Mouse (Mus musculus): ENCODE measurements around the gene Odaph. TPM values are rescaled to one million over a fixed set of nuclear protein-coding genes. Genes with fewer than 3 reads are reported as not detected.
"Not testable (repeated sequence)": the region's sequence is repeated elsewhere in the genome, so short reads cannot be mapped to it uniquely, and the experiment has no call there.

The Odaph gene
- polyA plus RNA-seq (2016; fragmentation: Nextera tagmentation; extraction: Ambion mirVana) = not detected in 2 replicates

GRCm38 (mm10) chr5:91987236-91987635 lies at the start of gene Odaph:
Odaph (plus strand) TSS chr5:91987475.
- Histone ChIP-seq H3K27me3 (replicated peaks; ENCODE audit: low read depth, poor library complexity, severe bottlenecking) (no peaks in the 10 kb centered on the region), H3K27ac (replicated peaks) (no peak within 1 kb of the TSS), H3K4me1 (no peaks in the 10 kb centered on the region), H3K4me3 (no peak within 1 kb of the TSS), H3K9me3 (no peaks in the 10 kb centered on the region), H3K36me3 (replicated peaks) (no peaks in the 10 kb centered on the region)
- 57% methylated on average over 4 of the region's 4 CpGs for WGBS
- no peak for DNase-seq (ENCODE audit: low spot score)

- WGBS = 63% methylated on average over 1 of the region's 1 CpGs
- not testable (repeated sequence) for H3K27me3 ChIP-seq (replicated peaks; ENCODE audit: low read depth, poor library complexity, severe bottlenecking); H3K9me3 ChIP-seq; H3K27ac ChIP-seq (replicated peaks); H3K4me3 ChIP-seq; DNase-seq (ENCODE audit: low spot score); H3K4me1 ChIP-seq
- peaks cover 49% of the 10 kb centered on the region for H3K36me3 ChIP-seq (replicated peaks)
Measured at GRCm38 (mm10) chr5:91945609-91946008, 41.7 kb upstream of the Odaph start.

- peaks cover 63% of the 10 kb centered on the region for H3K36me3 ChIP-seq (replicated peaks)
Measured at GRCm38 (mm10) chr5:91947008-91947407, 40.3 kb upstream of the Odaph start.

GRCm38 (mm10) chr5:91949441-91949840 lies 37.8 kb upstream of the Odaph start:
- DNase-seq (ENCODE audit: low spot score) = no peak
- no peaks in the 10 kb centered on the region for H3K9me3 ChIP-seq
- H3K36me3 ChIP-seq (replicated peaks) = peaks cover 81% of the 10 kb centered on the region
- no peak overlapping the region for H3K27ac ChIP-seq (replicated peaks)
- no peaks in the 10 kb centered on the region for H3K4me1 ChIP-seq
- WGBS = 92% methylated on average over 7 of the region's 7 CpGs
- H3K4me3 ChIP-seq = no peak overlapping the region
- no peaks in the 10 kb centered on the region for H3K27me3 ChIP-seq (replicated peaks; ENCODE audit: low read depth, poor library complexity, severe bottlenecking)

More at GRCm38 (mm10) chr5:91947008-91947407, 40.3 kb upstream of the Odaph start:
- 96% methylated on average over 4 of the region's 4 CpGs for WGBS
- H3K4me1 ChIP-seq = no peaks in the 10 kb centered on the region
- no peak overlapping the region for H3K4me3 ChIP-seq
- DNase-seq (ENCODE audit: low spot score) = no peak
- no peak overlapping the region for H3K27ac ChIP-seq (replicated peaks)
- no peaks in the 10 kb centered on the region for H3K9me3 ChIP-seq
- no peaks in the 10 kb centered on the region for H3K27me3 ChIP-seq (replicated peaks; ENCODE audit: low read depth, poor library complexity, severe bottlenecking)

- Histone ChIP-seq H3K27me3 (replicated peaks; ENCODE audit: low read depth, poor library complexity, severe bottlenecking) (no peaks in the 10 kb centered on the region), H3K36me3 (replicated peaks) (peaks cover 87% of the 10 kb centered on the region)
Measured at GRCm38 (mm10) chr5:91951404-91951803, 35.9 kb upstream of the Odaph start.

GRCm38 (mm10) chr5:91956991-91957760 lies 30.1 kb upstream of the Odaph start:
- Histone ChIP-seq H3K4me1 (peaks cover 19% of the 10 kb centered on the region), H3K27ac (replicated peaks) (no peak overlapping the region), H3K4me3 (no peak overlapping the region), H3K9me3 (no peaks in the 10 kb centered on the region), H3K36me3 (replicated peaks) (peaks cover 51% of the 10 kb centered on the region), H3K27me3 (replicated peaks; ENCODE audit: low read depth, poor library complexity, severe bottlenecking) (no peaks in the 10 kb centered on the region)
- 92% methylated on average over 3 of the region's 3 CpGs for WGBS
- no peak for DNase-seq (ENCODE audit: low spot score)

More at GRCm38 (mm10) chr5:91951404-91951803, 35.9 kb upstream of the Odaph start:
- Histone ChIP-seq H3K4me3 (no peak overlapping the region), H3K27ac (replicated peaks) (no peak overlapping the region), H3K9me3 (no peaks in the 10 kb centered on the region), H3K4me1 (no peaks in the 10 kb centered on the region)
- no peak for DNase-seq (ENCODE audit: low spot score)

GRCm38 (mm10) chr5:91959096-91959495 lies 28.2 kb upstream of the Odaph start:
- Histone ChIP-seq H3K9me3 (no peaks in the 10 kb centered on the region), H3K27me3 (replicated peaks; ENCODE audit: low read depth, poor library complexity, severe bottlenecking) (no peaks in the 10 kb centered on the region), H3K4me1 (peaks cover 25% of the 10 kb centered on the region), H3K36me3 (replicated peaks) (peaks cover 35% of the 10 kb centered on the region), H3K4me3 (no peak overlapping the region), H3K27ac (replicated peaks) (no peak overlapping the region)
- DNase-seq (ENCODE audit: low spot score) = no peak
- 93% methylated on average over 1 of the region's 1 CpGs for WGBS

- DNase-seq (ENCODE audit: low spot score) = no peak
- Histone ChIP-seq H3K27ac (replicated peaks) (no peak overlapping the region), H3K27me3 (replicated peaks; ENCODE audit: low read depth, poor library complexity, severe bottlenecking) (no peaks in the 10 kb centered on the region), H3K36me3 (replicated peaks) (peaks cover 28% of the 10 kb centered on the region), H3K9me3 (no peaks in the 10 kb centered on the region), H3K4me3 (no peak overlapping the region), H3K4me1 (peaks cover 25% of the 10 kb centered on the region)
- whole genome bisulfite sequencing = 94% methylated on average over 1 of the region's 1 CpGs
Measured at GRCm38 (mm10) chr5:91959986-91960385, 27.3 kb upstream of the Odaph start.

- 78% methylated on average over 3 of the region's 3 CpGs for WGBS
- Histone ChIP-seq H3K27ac (replicated peaks) (no peak overlapping the region; the same call in 1 of the 2 replicates), H3K4me1 (peaks cover 25% of the 10 kb centered on the region), H3K9me3 (no peaks in the 10 kb centered on the region), H3K36me3 (replicated peaks) (peaks cover 23% of the 10 kb centered on the region), H3K27me3 (replicated peaks; ENCODE audit: low read depth, poor library complexity, severe bottlenecking) (no peaks in the 10 kb centered on the region), H3K4me3 (0 out of 2 replicates have a peak overlapping the region, but pooled peaks have one; percentile 18)
- DNase-seq (ENCODE audit: low spot score) = no peak
Measured at GRCm38 (mm10) chr5:91960606-91961254, 26.5 kb upstream of the Odaph start.

- no peak for DNase-seq (ENCODE audit: low spot score)
- Histone ChIP-seq H3K4me1 (peaks cover 25% of the 10 kb centered on the region), H3K9me3 (no peaks in the 10 kb centered on the region), H3K36me3 (replicated peaks) (peaks cover 20% of the 10 kb centered on the region), H3K27me3 (replicated peaks; ENCODE audit: low read depth, poor library complexity, severe bottlenecking) (no peaks in the 10 kb centered on the region), H3K4me3 (peak overlapping the region; percentile 78), H3K27ac (replicated peaks) (no peak overlapping the region)
- 88% methylated on average over 1 of the region's 1 CpGs for WGBS
Measured at GRCm38 (mm10) chr5:91961370-91961769, 25.9 kb upstream of the Odaph start.

GRCm38 (mm10) chr5:91962259-91962638 lies 25.0 kb upstream of the Odaph start:
- under 1% methylated on average over 14 of the region's 14 CpGs for WGBS
- Histone ChIP-seq H3K27ac (replicated peaks) (peak overlapping the region; percentile 93), H3K36me3 (replicated peaks) (peaks cover 11% of the 10 kb centered on the region), H3K4me3 (peak overlapping the region; percentile 78), H3K9me3 (no peaks in the 10 kb centered on the region), H3K4me1 (peaks cover 25% of the 10 kb centered on the region), H3K27me3 (replicated peaks; ENCODE audit: low read depth, poor library complexity, severe bottlenecking) (no peaks in the 10 kb centered on the region)
- DNase-seq (ENCODE audit: low spot score) = no peak

- Histone ChIP-seq H3K27me3 (replicated peaks; ENCODE audit: low read depth, poor library complexity, severe bottlenecking) (no peaks in the 10 kb centered on the region), H3K27ac (replicated peaks) (peak within 1 kb of the TSS; percentile 93), H3K36me3 (replicated peaks) (peaks cover 6% of the 10 kb centered on the region), H3K9me3 (no peaks in the 10 kb centered on the region), H3K4me1 (peaks cover 25% of the 10 kb centered on the region), H3K4me3 (peak within 1 kb of the TSS; percentile 78)
- under 1% methylated on average over 65 of the region's 65 CpGs for WGBS
- peak; percentile 96 for DNase-seq (ENCODE audit: low spot score)
Measured at GRCm38 (mm10) chr5:91962639-91963440, 24.4 kb upstream of the Odaph start, which contains the start of gene Rchy1. Rchy1 (minus strand) TSS chr5:91963068.

Data from embryonic facial prominence, embryonic 10.5 days (tissue).